11 mouse cellular contexts compared by ENCODE assay signal in the genomic region with DNA sequence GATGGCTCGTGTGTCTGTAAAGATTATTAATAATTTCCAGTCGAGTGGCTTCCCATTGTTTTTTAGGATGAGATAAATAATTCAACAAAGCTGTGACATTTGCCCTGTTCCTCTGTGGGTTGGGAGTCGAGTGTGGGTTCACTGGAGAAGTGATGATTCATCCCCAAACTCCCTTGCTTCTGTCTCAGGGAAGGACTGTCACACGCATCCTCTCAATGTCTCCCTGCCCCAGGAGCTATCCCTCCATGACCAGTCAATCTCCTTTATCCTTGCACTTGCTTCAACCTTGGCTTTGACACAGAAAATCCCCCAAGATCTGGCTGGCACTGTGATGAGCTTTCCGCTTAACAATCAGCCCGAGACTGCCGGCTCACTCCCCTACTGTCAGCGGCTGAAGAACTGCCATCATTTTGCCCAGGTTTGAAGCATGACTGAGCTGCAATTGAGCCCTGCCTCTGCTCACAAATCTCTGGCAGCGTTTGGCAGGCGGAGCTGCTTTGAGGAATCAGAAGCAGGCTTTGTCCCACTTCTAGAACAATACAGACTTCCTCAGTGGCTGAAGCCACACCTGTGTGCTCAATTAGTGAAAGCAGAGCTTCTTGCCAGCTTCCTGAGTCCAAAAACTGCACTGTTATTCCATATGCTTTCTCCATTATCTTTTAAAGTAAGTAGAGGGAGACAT.
DNase-seq lines count a peak whose midpoint lies in the region; ATAC-seq and TF ChIP-seq lines count a peak whose summit lies in the region.
"Had no signal": no experiment of that assay in that cellular context is flagged by ENCODE, and none has a peak within 500 bp of the region (broad histone marks: within the 10 kb centered on the region; RNA-seq: fewer than 3 reads in every experiment).

No protein-coding gene starts in this region.

- DNase-seq in cerebellum, adult 8-10 months: no peak
- peak; percentile 58 for DNase-seq in kidney, postnatal 0 days (ENCODE audit: low spot score)
- peak; percentile 91 for DNase-seq in brain, embryonic 14.5 days (ENCODE audit: low read depth)
- DNase-seq in frontal cortex, postnatal 10 days (ENCODE audit: low spot score in 2 of 2): no peak
- DNase-seq in thymus, adult 2 months: no peak
- DNase-seq: liver, postnatal 0 days; thymus, postnatal 4 days had no signal

- ATAC-seq in cerebellum, adult (ENCODE audit: insufficient number of reproducible peaks, low FRiP score, low TSS enrichment): peak; percentile 15; the same call in 1 of the 2 replicates
- ATAC-seq in kidney, postnatal 0 days (replicated peaks; ENCODE audit: low FRiP score, low read depth): no peak
- no peak for ATAC-seq in kidney, embryonic 16.5 days (ENCODE audit: low FRiP score, low TSS enrichment)
- no peak for ATAC-seq in midbrain, embryonic 12.5 days (ENCODE audit: low FRiP score, low read depth)
- ATAC-seq: liver, postnatal 0 days had no signal

- H3K27me3 ChIP-seq in kidney, postnatal 0 days (ENCODE audit: insufficient read depth, low read length): no peaks in the 10 kb centered on the region
- H3K27me3 ChIP-seq in kidney, embryonic 16.5 days (ENCODE audit: insufficient read depth, low read length): no peaks in the 10 kb centered on the region
- no peaks in the 10 kb centered on the region for H3K27me3 ChIP-seq in midbrain, embryonic 12.5 days
- H3K27me3 ChIP-seq in thymus, adult 2 months (ENCODE audit: control insufficient read depth, insufficient read depth, low read length): no peaks in the 10 kb centered on the region
- H3K27me3 ChIP-seq: neural tube, embryonic 12.5 days had no signal

- no peak overlapping the region for H3K4me2 ChIP-seq in kidney, postnatal 0 days (ENCODE audit: low read length)
- no peak overlapping the region for H3K4me2 ChIP-seq in kidney, embryonic 16.5 days (replicated peaks; ENCODE audit: low read depth, low read length)
- no peak overlapping the region for H3K4me2 ChIP-seq in midbrain, embryonic 12.5 days (replicated peaks)
- H3K4me2 ChIP-seq: neural tube, embryonic 12.5 days had no signal

- no peak for TF ChIP-seq POLR2A in brain, embryonic 14.5 days (IDR thresholded peaks at IDR 0.05; ENCODE audit: borderline replicate concordance, extremely low read depth, insufficient read depth, insufficient read length, poor library complexity, severe bottlenecking)
- TF ChIP-seq POLR2A in thymus, adult 2 months (IDR thresholded peaks at IDR 0.05; ENCODE audit: control insufficient read depth, extremely low read depth, insufficient read depth, low read length, poor library complexity): no peak

- H3K9me3 ChIP-seq in kidney, postnatal 0 days (replicated peaks; ENCODE audit: low read length): no peaks in the 10 kb centered on the region
- 0 out of 2 replicates have a peak, but pooled peaks cover 4% of the 10 kb centered on the region for H3K9me3 ChIP-seq in kidney, embryonic 16.5 days (ENCODE audit: low read length)
- H3K9me3 ChIP-seq in midbrain, embryonic 12.5 days: no peaks in the 10 kb centered on the region
- H3K9me3 ChIP-seq: neural tube, embryonic 12.5 days had no signal

- H3K27ac ChIP-seq in kidney, postnatal 0 days: no peak overlapping the region
- H3K27ac ChIP-seq in kidney, embryonic 16.5 days (ENCODE audit: low read length): no peak overlapping the region
- H3K27ac ChIP-seq in midbrain, embryonic 12.5 days (replicated peaks): peak overlapping the region; percentile 52; the same call in 1 of the 2 replicates
- H3K27ac ChIP-seq in thymus, adult 2 months (ENCODE audit: control insufficient read depth, insufficient read depth, low read length): no peak overlapping the region
- H3K27ac ChIP-seq: neural tube, embryonic 12.5 days had no signal

- 28% methylated on average over 10 of the region's 10 CpGs for WGBS in kidney, postnatal 0 days
- WGBS in kidney, embryonic 16.5 days: 31% methylated on average over 10 of the region's 10 CpGs
- WGBS in midbrain, embryonic 12.5 days: 44% methylated on average over 10 of the region's 10 CpGs
- WGBS in thymus, adult 2 months: 73% methylated on average over 10 of the region's 10 CpGs

- no peak overlapping the region for H3K4me3 ChIP-seq in kidney, postnatal 0 days (replicated peaks; ENCODE audit: low read depth, low read length)
- no peak overlapping the region for H3K4me3 ChIP-seq in kidney, embryonic 16.5 days (ENCODE audit: low read length)
- H3K4me3 ChIP-seq in midbrain, embryonic 12.5 days: no peak overlapping the region
- no peak overlapping the region for H3K4me3 ChIP-seq in thymus, adult 2 months (ENCODE audit: control insufficient read depth, insufficient read depth, low read length)
- H3K4me3 ChIP-seq: neural tube, embryonic 12.5 days had no signal

- TF ChIP-seq CTCF in kidney, postnatal 0 days (IDR thresholded peaks at IDR 0.05; ENCODE audit: low read depth): no peak
- TF ChIP-seq CTCF in brain, embryonic 14.5 days (IDR thresholded peaks at IDR 0.05; ENCODE audit: borderline replicate concordance, extremely low read depth, insufficient read depth, insufficient read length): no peak
- TF ChIP-seq CTCF in thymus, adult 2 months (IDR thresholded peaks at IDR 0.05; ENCODE audit: borderline replicate concordance, control insufficient read depth, extremely low read depth, insufficient read depth, low read length, poor library complexity): no peak

- no peak overlapping the region for H3K9ac ChIP-seq in kidney, postnatal 0 days (ENCODE audit: low read depth, low read length)
- H3K9ac ChIP-seq in kidney, embryonic 16.5 days (replicated peaks; ENCODE audit: low read length): no peak overlapping the region
- H3K9ac ChIP-seq in midbrain, embryonic 12.5 days (replicated peaks): no peak overlapping the region
- H3K9ac ChIP-seq: liver, postnatal 0 days; neural tube, embryonic 12.5 days had no signal

- no peaks in the 10 kb centered on the region for H3K36me3 ChIP-seq in kidney, postnatal 0 days (ENCODE audit: insufficient read depth, low read length)
- no peaks in the 10 kb centered on the region for H3K36me3 ChIP-seq in kidney, embryonic 16.5 days (ENCODE audit: insufficient read depth, low read length)
- no peaks in the 10 kb centered on the region for H3K36me3 ChIP-seq in midbrain, embryonic 12.5 days
- no peaks in the 10 kb centered on the region for H3K36me3 ChIP-seq in thymus, adult 2 months (ENCODE audit: control insufficient read depth, insufficient read depth, low read length)
- H3K36me3 ChIP-seq: neural tube, embryonic 12.5 days had no signal

- H3K4me1 ChIP-seq in kidney, postnatal 0 days (replicated peaks; ENCODE audit: insufficient read depth, low read length): no peaks in the 10 kb centered on the region
- H3K4me1 ChIP-seq in kidney, embryonic 16.5 days (ENCODE audit: insufficient read depth, low read length): no peaks in the 10 kb centered on the region
- H3K4me1 ChIP-seq in midbrain, embryonic 12.5 days: 0 out of 2 replicates have a peak, but pooled peaks cover 3% of the 10 kb centered on the region
- H3K4me1 ChIP-seq in thymus, adult 2 months (replicated peaks; ENCODE audit: control insufficient read depth, insufficient read depth, low read length): no peaks in the 10 kb centered on the region
- H3K4me1 ChIP-seq: neural tube, embryonic 12.5 days had no signal

Comparison
In these comparisons a context has a peak if more than half of its experiments do, and no peak if none do; other contexts are left out.
1. DNase-seq: peak in kidney, postnatal 0 days (single experiment) and brain, embryonic 14.5 days (single experiment); none in cerebellum, adult 8-10 months (single experiment), frontal cortex, postnatal 10 days (0 of 2) and thymus, adult 2 months (single experiment).